In genomic region chr5:29434872-29435358, GRCm38 (mm10) we compare ENCODE assay signal across 8 mouse cellular contexts. TPM values are rescaled to one million over a fixed set of nuclear protein-coding genes. Genes with fewer than 3 reads are reported as not detected.
DNase-seq lines count a peak whose midpoint lies in the region; ATAC-seq and TF ChIP-seq lines count a peak whose summit lies in the region.

No protein-coding gene starts in this region.

- H3K9ac ChIP-seq in heart, adult 2 months (ENCODE audit: low read depth, low read length) = peak overlapping the region; percentile 65
- H3K9ac ChIP-seq in kidney, embryonic 16.5 days (replicated peaks; ENCODE audit: low read length) = peak overlapping the region; percentile 72
- peak overlapping the region; percentile 88 for H3K9ac ChIP-seq in lung, embryonic 16.5 days (ENCODE audit: low read length)

- peak overlapping the region; percentile 88 for H3K4me3 ChIP-seq in heart, adult 2 months
- H3K4me3 ChIP-seq in kidney, embryonic 16.5 days (ENCODE audit: low read length) = peak overlapping the region; percentile 97
- H3K4me3 ChIP-seq in lung, embryonic 16.5 days (ENCODE audit: low read length) = peak overlapping the region; percentile 96

- peaks cover 15% of the 10 kb centered on the region for H3K36me3 ChIP-seq in heart, adult 2 months (ENCODE audit: control insufficient read depth, insufficient read depth, low read length)
- H3K36me3 ChIP-seq in kidney, embryonic 16.5 days (ENCODE audit: insufficient read depth, low read length) = peaks cover 23% of the 10 kb centered on the region
- peaks cover 18% of the 10 kb centered on the region for H3K36me3 ChIP-seq in lung, embryonic 16.5 days (ENCODE audit: control insufficient read depth, insufficient read depth, low read length)

- no peaks in the 10 kb centered on the region for H3K27me3 ChIP-seq in heart, adult 2 months (ENCODE audit: control insufficient read depth, insufficient read depth, low read length)
- peaks cover 9% of the 10 kb centered on the region for H3K27me3 ChIP-seq in kidney, embryonic 16.5 days (ENCODE audit: insufficient read depth, low read length)
- no peaks in the 10 kb centered on the region; the same call in 1 of the 2 replicates for H3K27me3 ChIP-seq in lung, embryonic 16.5 days (ENCODE audit: control insufficient read depth, insufficient read depth, low read depth, low read length)

- peak overlapping the region; percentile 90 for H3K4me2 ChIP-seq in kidney, embryonic 16.5 days (replicated peaks; ENCODE audit: low read depth, low read length)
- peak overlapping the region; percentile 73 for H3K4me2 ChIP-seq in lung, embryonic 16.5 days (ENCODE audit: low read depth, low read length)

- TF ChIP-seq CTCF in heart, adult 2 months (IDR thresholded peaks at IDR 0.05) = no peak

- peaks cover 2% of the 10 kb centered on the region for H3K4me1 ChIP-seq in heart, adult 2 months (ENCODE audit: control insufficient read depth, insufficient read depth, low read length)
- peaks cover 19% of the 10 kb centered on the region for H3K4me1 ChIP-seq in kidney, embryonic 16.5 days (ENCODE audit: insufficient read depth, low read length)
- H3K4me1 ChIP-seq in lung, embryonic 16.5 days (replicated peaks; ENCODE audit: control insufficient read depth, insufficient read depth, low read length) = peaks cover 16% of the 10 kb centered on the region

- intact Hi-C loops in heart, adult 2 months (cut with DNase I) = loop anchor here (2.0 to 5.0 kb wide), 2 partner anchors 48 to 134 kb away; partner anchors contain the start of gene Ube3c

- peak overlapping the region; percentile 76 for H3K27ac ChIP-seq in heart, adult 2 months
- H3K27ac ChIP-seq in kidney, embryonic 16.5 days (ENCODE audit: low read length) = peak overlapping the region; percentile 79
- peak overlapping the region; percentile 69 for H3K27ac ChIP-seq in lung, embryonic 16.5 days (ENCODE audit: low read length)

- DNase-seq in frontal cortex, postnatal 10 days (ENCODE audit: low spot score in 2 of 2) = peak; percentile 11 to 24
- no peak for DNase-seq in frontal cortex, postnatal 36 days (ENCODE audit: low spot score in 2 of 2)
- DNase-seq in ES-CJ7 (ENCODE audit: low read depth, low spot score) = peak; percentile 8
- peak; percentile 24 for DNase-seq in embryo, embryonic 10.5 days (ENCODE audit: low spot score)
- peak; percentile 51 to 57 for DNase-seq in heart, adult 2 months
- peak; percentile 23 for DNase-seq in ovary, adult 18-20 months (ENCODE audit: low spot score)

- ATAC-seq in kidney, embryonic 16.5 days (ENCODE audit: low FRiP score, low TSS enrichment) = peak; percentile 79
- ATAC-seq in lung, embryonic 16.5 days (ENCODE audit: low read depth) = peak; percentile 64

- no peaks in the 10 kb centered on the region for H3K9me3 ChIP-seq in kidney, embryonic 16.5 days (ENCODE audit: low read length)
- H3K9me3 ChIP-seq in lung, embryonic 16.5 days (ENCODE audit: control insufficient read depth, low read length) = no peaks in the 10 kb centered on the region

- TF ChIP-seq EP300 in heart, adult 2 months (IDR thresholded peaks at IDR 0.05; ENCODE audit: insufficient read depth, low read depth, low read length) = no peak

- no peak for TF ChIP-seq POLR2A in heart, adult 2 months (IDR thresholded peaks at IDR 0.05; ENCODE audit: insufficient read depth, low read depth, low read length)

- no peaks in the 10 kb centered on the region for H3K79me2 ChIP-seq in heart, adult 2 months (replicated peaks; ENCODE audit: control insufficient read depth, insufficient read depth, low read length)

- under 1% methylated on average over 48 of the region's 48 CpGs for WGBS in heart, adult 2 months
- WGBS in kidney, embryonic 16.5 days = under 1% methylated on average over 48 of the region's 48 CpGs
- under 1% methylated on average over 39 of the region's 48 CpGs for WGBS in lung, embryonic 16.5 days

RNA-seq across cellular contexts. Expression of gene Nom1, which starts 0.5 kb away (rescaled TPM):
- 10 to 100 TPM; 13.4 to 16.1 TPM for total RNA-seq in heart, adult 2 months (2021)
- 4.5 and 9.3 TPM in 2 replicates for polyA plus RNA-seq in heart, adult 2 months (2012; rRNA removed)
- 25.5 and 29.4 TPM in 2 replicates for polyA plus RNA-seq in kidney, embryonic 16.5 days (2015; fragmentation: Nextera tagmentation; extraction: Ambion mirVana)
- 24.7 and 25.0 TPM in 2 replicates for polyA plus RNA-seq in lung, embryonic 16.5 days (2015; fragmentation: Nextera tagmentation; extraction: Ambion mirVana)

RNA-seq across cellular contexts. Expression of gene Mnx1, which starts 43.4 kb away (rescaled TPM):
- total RNA-seq in heart, adult 2 months (2021) = not detected
- polyA plus RNA-seq in heart, adult 2 months (2012; rRNA removed) = not detected in 2 replicates
- not detected in 2 replicates for polyA plus RNA-seq in kidney, embryonic 16.5 days (2015; fragmentation: Nextera tagmentation; extraction: Ambion mirVana)
- not detected in 2 replicates for polyA plus RNA-seq in lung, embryonic 16.5 days (2015; fragmentation: Nextera tagmentation; extraction: Ambion mirVana)

RNA-seq across cellular contexts. Expression of gene Lmbr1, which starts 56.7 kb away (rescaled TPM):
- total RNA-seq in heart, adult 2 months (2021) = 10 to 100 TPM; 12.4 to 13.4 TPM
- 5.3 and 8.3 TPM in 2 replicates for polyA plus RNA-seq in heart, adult 2 months (2012; rRNA removed)
- 11.4 and 13.0 TPM in 2 replicates for polyA plus RNA-seq in kidney, embryonic 16.5 days (2015; fragmentation: Nextera tagmentation; extraction: Ambion mirVana)
- polyA plus RNA-seq in lung, embryonic 16.5 days (2015; fragmentation: Nextera tagmentation; extraction: Ambion mirVana) = 10.4 and 10.7 TPM in 2 replicates

Comparison
In these comparisons a context has a peak if more than half of its experiments do, and no peak if none do; other contexts are left out.
1. DNase-seq: peak in frontal cortex, postnatal 10 days (2 of 2), ES-CJ7 (single experiment), embryo, embryonic 10.5 days (single experiment), heart, adult 2 months (2 of 2) and ovary, adult 18-20 months (single experiment); none in frontal cortex, postnatal 36 days (0 of 2).
2. Peak in every context shown above with its lines, with median percentiles within 50 percentile points of each other: H3K27ac ChIP-seq, H3K4me3 ChIP-seq and H3K9ac ChIP-seq.